Mouse (Mus musculus) intestine, embryonic 16.5 days (tissue): ENCODE measurements at regions not wholly inside any gene's neighbourhood (a gene's known extent, or its start where the extent isn't known, plus 50 kb on each side); places are given as distances from the start of the nearest gene placed in this dataset.
A peak's percentile ranks its signal among the peaks of the same experiment; 100 is the strongest.

ENCODE experiments used
- ATAC-seq: fragments of 200-750 bp; cut with Nextera tagmentation; 2 replicates; pipeline ENCODE4 v1.8.0; 2017; ENCODE audit warnings: moderate TSS enrichment, moderate library complexity
- H3K27ac ChIP-seq: fragments of 300-500 bp; sonication (generic); 2 replicates; pipeline ENCODE4 v1.5.1; 2014; ENCODE audit warnings: mild to moderate bottlenecking, low read length
- H3K27me3 ChIP-seq: fragments of 300-500 bp; sonication (generic); replicated peaks from 2 replicates; pipeline ENCODE4 v1.6.1; 2014; ENCODE audit warnings: low read length, control low read depth, mixed read lengths; ENCODE audit not compliant: control insufficient read depth, insufficient read depth
- H3K36me3 ChIP-seq: fragments of 300-500 bp; sonication (generic); 2 replicates; pipeline ENCODE4 v1.6.1; 2014; ENCODE audit warnings: low read length, control low read depth; ENCODE audit not compliant: control insufficient read depth, insufficient read depth
- H3K4me1 ChIP-seq: fragments of 300-500 bp; sonication (generic); 2 replicates; pipeline ENCODE4 v1.6.1; 2014; ENCODE audit warnings: low read length, control low read depth, mixed read lengths; ENCODE audit not compliant: control insufficient read depth, insufficient read depth
- H3K4me2 ChIP-seq: fragments of 300-500 bp; sonication (generic); 2 replicates; pipeline ENCODE4 v1.6.1; 2014; ENCODE audit warnings: low read depth, low read length, control low read depth
- H3K4me3 ChIP-seq: fragments of 300-500 bp; sonication (generic); 2 replicates; pipeline ENCODE4 v1.5.1; 2014; ENCODE audit warnings: mild to moderate bottlenecking, low read length
- H3K9ac ChIP-seq: fragments of 300-500 bp; sonication (generic); 2 replicates; pipeline ENCODE4 v1.6.1; 2014; ENCODE audit warnings: low read depth, low read length
- H3K9me3 ChIP-seq: fragments of 300-500 bp; sonication (generic); 2 replicates; pipeline ENCODE4 v1.6.1; 2016; ENCODE audit warnings: low read length, control low read depth; ENCODE audit not compliant: control insufficient read depth
- WGBS: fragments of 180-500 bp; shearing (Covaris S2); extraction: QIAGEN DNeasy Blood & Tissue Kit; methylation state at CpG from one replicate; pipeline ENCODE4 v1.1.7; 2014; 5-methylcytosine and 5-hydroxymethylcytosine counted together

- Histone ChIP-seq H3K9me3 (no peaks in the 10 kb centered on the region), H3K4me2 (no peak overlapping the region), H3K27me3 (no peaks in the 10 kb centered on the region), H3K4me3 (no peak overlapping the region), H3K36me3 (no peaks in the 10 kb centered on the region), H3K4me1 (no peaks in the 10 kb centered on the region), H3K27ac (no peak overlapping the region), H3K9ac (no peak overlapping the region)
- no peak for ATAC-seq
- 66% methylated on average over 9 of the region's 9 CpGs for WGBS
Measured at GRCm38 (mm10) chr9:67165486-67165885, 116.3 kb upstream of the Tpm1 start.

DNA sequence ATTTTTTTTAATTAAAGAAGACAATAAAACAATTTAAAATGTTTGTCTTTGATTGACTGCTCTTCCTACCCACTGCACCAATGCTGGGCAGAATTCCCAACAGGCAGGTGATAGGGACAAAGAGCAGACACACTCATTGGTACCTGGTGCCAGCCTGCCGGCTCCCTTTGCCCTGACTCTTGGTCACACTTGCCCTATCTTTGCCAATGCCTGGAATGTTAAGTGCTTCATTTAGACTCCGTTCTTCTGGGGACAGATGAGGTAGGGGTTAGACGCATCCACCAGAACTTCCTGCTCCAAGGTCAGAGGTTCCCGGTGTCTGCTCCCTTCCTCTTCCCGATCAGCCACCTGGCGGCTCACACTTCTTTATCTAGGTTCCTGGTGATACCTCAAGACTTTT lies 114.5 kb upstream of the Tpm1 start:
- Histone ChIP-seq H3K9ac (no peak overlapping the region), H3K27me3 (no peaks in the 10 kb centered on the region), H3K4me1 (no peaks in the 10 kb centered on the region), H3K27ac (no peak overlapping the region), H3K4me3 (no peak overlapping the region), H3K36me3 (no peaks in the 10 kb centered on the region), H3K4me2 (no peak overlapping the region), H3K9me3 (no peaks in the 10 kb centered on the region)
- 64% methylated on average over 6 of the region's 6 CpGs for WGBS
- ATAC-seq = no peak

- no peak overlapping the region for H3K4me2 ChIP-seq
- ATAC-seq = no peak
- no peak overlapping the region for H3K9ac ChIP-seq
- no peak overlapping the region for H3K4me3 ChIP-seq
- no peak overlapping the region for H3K27ac ChIP-seq
- 88% methylated on average over 3 of the region's 3 CpGs for WGBS
- H3K9me3 ChIP-seq = no peaks in the 10 kb centered on the region
- H3K4me1 ChIP-seq = no peaks in the 10 kb centered on the region
- no peaks in the 10 kb centered on the region for H3K36me3 ChIP-seq
- no peaks in the 10 kb centered on the region for H3K27me3 ChIP-seq
Measured at GRCm38 (mm10) chr9:67160785-67161455, 111.7 kb upstream of the Tpm1 start.

DNA sequence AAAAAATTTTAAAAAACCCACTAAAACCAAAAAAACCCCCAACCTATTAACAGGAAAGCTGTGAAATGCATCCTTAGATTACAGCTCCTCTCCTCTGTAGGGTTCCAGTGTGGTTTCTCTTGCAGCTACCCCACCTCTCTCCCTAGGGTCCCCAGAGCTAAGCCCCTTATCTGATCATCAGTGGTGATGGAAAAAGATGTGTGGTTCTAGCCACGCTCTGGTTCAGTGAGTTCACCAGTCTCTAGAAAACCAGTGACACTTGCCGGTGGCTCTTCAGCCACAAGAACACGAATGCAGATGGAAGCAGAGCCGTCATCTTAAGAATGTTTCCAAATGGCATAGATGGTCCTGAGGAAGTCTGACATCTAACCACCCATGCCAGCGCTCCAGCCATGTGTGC lies 111.1 kb upstream of the Tpm1 start:
- WGBS = 88% methylated on average over 5 of the region's 5 CpGs
- Histone ChIP-seq H3K27me3 (no peaks in the 10 kb centered on the region), H3K36me3 (no peaks in the 10 kb centered on the region), H3K9ac (no peak overlapping the region), H3K9me3 (no peaks in the 10 kb centered on the region), H3K4me2 (no peak overlapping the region), H3K4me1 (no peaks in the 10 kb centered on the region), H3K27ac (no peak overlapping the region), H3K4me3 (no peak overlapping the region)
- no peak for ATAC-seq

DNA sequence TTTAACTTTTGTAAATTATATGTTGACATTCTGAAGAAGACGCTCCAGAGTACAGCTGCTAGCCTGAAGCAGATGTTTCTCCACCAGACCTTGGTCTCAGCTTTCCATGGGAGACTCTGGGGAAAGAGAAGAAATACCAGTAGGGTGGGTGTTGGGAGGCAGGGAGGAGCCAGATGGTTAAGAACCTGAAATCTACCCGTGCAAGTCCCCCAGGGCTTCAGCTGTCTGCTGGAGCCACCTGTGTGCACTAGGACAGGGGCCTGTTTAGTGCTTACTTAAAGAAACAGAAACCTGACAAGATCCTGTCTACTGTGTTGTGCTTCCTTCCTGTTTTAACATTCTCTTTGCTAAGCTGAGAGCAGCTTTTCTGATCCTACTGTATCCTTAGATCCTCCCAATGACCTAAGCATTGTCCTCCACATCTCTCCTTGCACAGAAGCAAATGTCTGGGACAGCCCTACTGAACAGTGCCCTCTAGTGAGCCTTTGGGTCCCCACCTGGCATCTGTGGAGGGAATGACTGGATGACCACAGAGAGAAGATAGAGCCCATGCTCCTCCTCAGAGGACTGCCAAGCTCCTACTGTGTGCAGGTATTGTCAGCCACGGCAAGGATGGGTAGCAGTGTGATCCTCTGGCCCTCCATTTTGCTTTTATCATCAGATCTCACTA lies 107.5 kb upstream of the Tpm1 start:
- no peak overlapping the region for H3K27ac ChIP-seq
- peaks cover 24% of the 10 kb centered on the region; the same call in 1 of the 2 replicates for H3K4me1 ChIP-seq
- H3K9me3 ChIP-seq = no peaks in the 10 kb centered on the region
- no peaks in the 10 kb centered on the region for H3K27me3 ChIP-seq
- H3K9ac ChIP-seq = no peak overlapping the region
- no peaks in the 10 kb centered on the region for H3K36me3 ChIP-seq
- no peak overlapping the region for H3K4me2 ChIP-seq
- WGBS = 40% methylated on average over 3 of the region's 3 CpGs
- peak; percentile 54; the same call in 1 of the 2 replicates for ATAC-seq
- no peak overlapping the region for H3K4me3 ChIP-seq

DNA sequence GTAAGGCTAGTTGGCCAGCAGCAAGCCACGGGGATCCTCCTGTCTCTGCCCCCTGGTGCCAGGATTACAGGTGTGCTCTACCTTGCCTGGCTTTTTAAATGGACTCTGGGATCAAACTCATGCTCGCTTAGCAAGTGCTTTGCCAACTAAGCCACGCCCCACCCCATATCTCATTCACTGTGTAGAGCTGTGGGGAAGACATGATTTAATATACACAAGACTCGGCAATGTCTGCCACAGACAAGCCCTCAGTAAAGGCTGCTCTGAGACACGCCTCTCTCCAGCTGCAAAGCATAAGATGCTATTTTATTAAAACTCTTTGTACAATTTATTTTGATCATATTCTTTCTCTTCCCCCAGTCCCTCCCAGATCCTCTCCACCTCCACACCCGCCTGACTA lies 104.9 kb upstream of the Tpm1 start:
- Histone ChIP-seq H3K9ac (no peak overlapping the region), H3K4me2 (no peak overlapping the region), H3K27me3 (no peaks in the 10 kb centered on the region), H3K4me1 (peaks cover 25% of the 10 kb centered on the region; the same call in 1 of the 2 replicates), H3K9me3 (no peaks in the 10 kb centered on the region), H3K4me3 (no peak overlapping the region), H3K27ac (0 out of 2 replicates have a peak overlapping the region, but pooled peaks have one; percentile 45), H3K36me3 (no peaks in the 10 kb centered on the region)
- peak; percentile 44; the same call in 1 of the 2 replicates for ATAC-seq
- WGBS = 55% methylated on average over 6 of the region's 6 CpGs

- 70% methylated on average over 4 of the region's 4 CpGs for WGBS
- peak; percentile 62 for ATAC-seq
- no peak overlapping the region for H3K4me3 ChIP-seq
- no peaks in the 10 kb centered on the region for H3K9me3 ChIP-seq
- no peaks in the 10 kb centered on the region for H3K36me3 ChIP-seq
- peaks cover 25% of the 10 kb centered on the region; the same call in 1 of the 2 replicates for H3K4me1 ChIP-seq
- H3K9ac ChIP-seq = peak overlapping the region; percentile 18; the same call in 1 of the 2 replicates
- no peak overlapping the region for H3K4me2 ChIP-seq
- peak overlapping the region; percentile 45 for H3K27ac ChIP-seq
- no peaks in the 10 kb centered on the region for H3K27me3 ChIP-seq
Measured at GRCm38 (mm10) chr9:67153333-67153732, 104.1 kb upstream of the Tpm1 start.

DNA sequence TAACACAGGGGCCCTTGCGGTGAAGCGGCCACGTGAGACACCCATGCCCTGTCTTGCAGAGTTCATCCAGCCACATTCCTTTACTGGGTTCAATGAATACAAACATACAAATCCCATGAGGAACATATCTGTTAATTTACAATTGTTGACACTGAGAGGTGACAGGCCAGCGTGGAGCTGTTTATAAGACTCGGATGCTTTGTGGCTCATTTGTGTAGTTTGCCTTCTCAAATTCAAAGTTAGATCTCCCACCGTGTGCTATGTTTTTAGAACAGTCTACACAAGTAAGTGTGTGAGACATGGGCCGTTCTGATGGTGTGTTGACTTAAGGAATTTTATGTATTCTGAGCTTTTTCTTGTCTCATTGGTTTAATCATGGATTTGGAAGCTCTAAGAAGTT lies 98.5 kb upstream of the Tpm1 start:
- Histone ChIP-seq H3K9me3 (no peaks in the 10 kb centered on the region), H3K27ac (no peak overlapping the region), H3K9ac (no peak overlapping the region), H3K27me3 (no peaks in the 10 kb centered on the region), H3K36me3 (no peaks in the 10 kb centered on the region), H3K4me3 (no peak overlapping the region), H3K4me2 (no peak overlapping the region), H3K4me1 (peaks cover 10% of the 10 kb centered on the region; the same call in 1 of the 2 replicates)
- WGBS = 42% methylated on average over 7 of the region's 7 CpGs
- no peak for ATAC-seq

- Histone ChIP-seq H3K27ac (no peak overlapping the region), H3K36me3 (no peaks in the 10 kb centered on the region), H3K9ac (no peak overlapping the region), H3K9me3 (no peaks in the 10 kb centered on the region), H3K4me1 (peaks cover 3% of the 10 kb centered on the region), H3K27me3 (no peaks in the 10 kb centered on the region), H3K4me3 (no peak overlapping the region), H3K4me2 (no peak overlapping the region)
- no peak for ATAC-seq
- 94% methylated on average over 6 of the region's 6 CpGs for WGBS
Measured at GRCm38 (mm10) chr9:67145392-67145791, 96.2 kb upstream of the Tpm1 start.
